Mouse (Mus musculus): ENCODE measurements around the gene Gapt.

DNA sequence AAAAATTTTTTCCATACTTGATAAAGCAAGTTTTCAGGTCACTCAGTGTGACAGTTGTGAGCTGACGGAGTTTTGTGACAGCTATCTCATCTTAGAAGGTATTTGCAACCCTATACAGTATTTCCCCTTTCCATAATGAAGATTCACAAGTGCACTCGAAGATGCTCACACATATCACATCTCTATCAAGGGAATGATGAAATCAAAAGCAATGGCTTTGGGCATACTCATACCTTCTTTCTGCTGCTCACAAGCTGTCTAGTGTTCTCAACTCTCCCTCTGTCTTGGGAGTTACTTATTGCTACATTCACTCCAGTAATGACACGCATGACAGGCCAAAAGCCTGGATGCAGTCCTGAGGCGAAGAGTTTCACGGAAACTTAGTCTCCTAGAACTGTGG is 49.8 kb downstream of the Gapt start:
- TF ChIP-seq CTCF (IDR thresholded peaks at IDR 0.05; ENCODE audit: control insufficient read depth, insufficient read depth, insufficient read length): no peak
- TF ChIP-seq CEBPB (IDR thresholded peaks at IDR 0.05; ENCODE audit: low read depth): no peak
- TF ChIP-seq USF1 (IDR thresholded peaks at IDR 0.05; ENCODE audit: low read depth): no peak
